Mouse (Mus musculus) heart, postnatal 10 days (tissue): ENCODE data around the gene Sox1. TPM values are rescaled to one million over a fixed set of nuclear protein-coding genes. Genes with fewer than 3 reads are reported as not detected.
A peak's percentile ranks its signal among the peaks of the same experiment; 100 is the strongest.

Source experiments
- DNase-seq, 2 experiments: peaks; one replicate each; pipeline ENCODE4 v3.0.0; 2021
- intact Hi-C: fragments of 180-260 bp; cut with DNase I; formaldehyde crosslinking; loops from one replicate; pipeline ENCODE4 v1.15.1; 2025
- total RNA-seq, 2 experiments: library from RNA; stranded (reverse); gene quantifications; 2 replicates each; pipeline ENCODE4 v1.2.3; 2021

Sox1 gene
- total RNA-seq = not detected

DNA sequence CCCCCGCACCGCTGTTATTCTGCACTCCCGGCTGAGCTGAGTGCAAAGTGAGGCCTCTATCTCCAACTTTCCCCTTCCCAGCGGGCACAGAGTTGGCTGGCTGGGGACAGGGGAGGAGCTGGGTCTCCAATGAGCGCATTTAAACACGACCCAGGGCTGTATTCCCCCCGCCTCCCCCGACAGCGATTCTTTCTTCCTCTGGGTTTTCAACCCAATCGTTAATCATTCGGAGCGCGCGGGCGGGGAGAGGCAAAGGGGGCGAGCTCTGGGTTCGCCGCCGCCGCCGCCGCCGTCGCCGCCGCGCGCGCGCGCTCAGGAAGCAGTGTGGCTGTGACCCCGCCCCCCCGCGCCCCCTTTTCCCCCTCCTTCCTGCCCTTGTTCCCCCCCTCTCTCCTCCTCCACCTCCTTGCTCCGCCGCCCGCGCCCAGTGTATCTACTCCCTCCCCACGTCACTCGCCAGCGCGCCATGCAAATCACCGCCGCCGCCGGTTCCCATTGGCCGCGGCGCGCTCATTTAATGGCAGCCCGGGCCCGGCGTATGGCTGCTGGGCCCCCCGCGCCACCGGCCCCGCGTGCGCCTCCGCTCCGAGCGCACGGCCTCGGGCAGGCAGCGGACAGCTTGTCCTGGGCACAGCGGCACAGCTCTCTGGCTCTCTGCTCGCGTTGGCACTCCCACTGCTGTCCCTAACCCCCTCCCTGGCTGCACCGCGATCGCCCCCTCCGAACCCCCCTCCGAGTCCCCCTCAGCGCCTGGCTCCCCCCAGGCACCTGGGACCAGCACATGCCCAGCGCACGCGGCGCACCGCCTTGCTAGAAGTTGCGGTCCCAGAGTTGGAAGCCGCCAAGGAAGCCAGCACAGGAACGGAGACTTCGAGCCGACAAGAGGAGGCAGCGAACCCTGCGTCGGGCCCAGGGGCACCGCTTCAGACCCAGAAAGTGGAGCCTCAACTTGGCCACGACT, at the start of gene Sox1:
Gene Sox1, plus strand, starts transcription at position 225 of the 961 bp plus-strand sequence.
- DNase-seq = no peak
- intact Hi-C loops = loop anchor here (10.0 kb wide), 1 partner anchor 279 kb away; the partner anchor contains the start of gene Tubgcp3

DNA sequence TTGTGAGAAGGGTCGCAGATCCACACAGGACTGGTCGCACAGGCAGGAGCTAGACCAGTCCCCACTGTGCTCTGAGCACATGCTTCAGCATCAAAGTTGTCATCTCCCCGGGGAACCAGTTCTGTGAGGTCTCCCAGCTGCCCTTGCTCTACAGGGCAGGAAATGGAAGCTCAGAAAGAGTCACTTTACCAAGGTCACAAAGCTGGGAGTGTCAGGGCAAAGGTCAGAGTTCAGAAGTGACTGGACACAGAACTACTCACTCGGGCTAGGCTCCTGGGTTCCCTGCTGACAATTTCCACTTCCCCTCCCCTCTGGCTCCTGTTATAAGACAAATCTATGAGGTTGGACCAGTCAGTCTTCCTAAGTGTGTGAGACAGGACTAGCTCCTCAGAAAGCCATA, 49.2 kb upstream of the Sox1 start:
- no peak for DNase-seq
- intact Hi-C loops = no loop called here

GRCm38 (mm10) chr8:12346870-12347269, 48.2 kb upstream of the Sox1 start:
- intact Hi-C loops = no loop called here

DNA sequence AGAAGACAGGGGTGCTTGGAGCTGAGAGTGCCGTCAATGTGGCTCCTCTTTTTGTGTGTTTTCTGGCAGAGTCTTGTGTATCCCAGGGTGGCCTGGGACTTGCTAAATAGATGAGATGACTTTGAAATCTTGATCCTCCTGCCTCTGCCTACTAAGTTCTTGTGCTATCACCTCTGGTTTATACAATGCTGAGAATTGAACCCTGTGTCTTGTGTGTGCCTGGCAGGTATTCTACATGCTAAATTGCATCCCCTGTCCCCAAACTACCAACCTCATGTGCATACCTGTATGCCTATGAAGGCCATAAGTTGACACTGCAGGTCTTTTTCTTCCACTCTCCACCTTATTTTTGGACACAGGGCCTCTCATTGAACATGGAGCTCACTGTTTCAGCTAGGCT, 46.8 kb upstream of the Sox1 start:
- intact Hi-C loops = no loop called here
- DNase-seq = no peak

More at GRCm38 (mm10) chr8:12346870-12347269, 48.2 kb upstream of the Sox1 start:
- DNase-seq = no peak

DNA sequence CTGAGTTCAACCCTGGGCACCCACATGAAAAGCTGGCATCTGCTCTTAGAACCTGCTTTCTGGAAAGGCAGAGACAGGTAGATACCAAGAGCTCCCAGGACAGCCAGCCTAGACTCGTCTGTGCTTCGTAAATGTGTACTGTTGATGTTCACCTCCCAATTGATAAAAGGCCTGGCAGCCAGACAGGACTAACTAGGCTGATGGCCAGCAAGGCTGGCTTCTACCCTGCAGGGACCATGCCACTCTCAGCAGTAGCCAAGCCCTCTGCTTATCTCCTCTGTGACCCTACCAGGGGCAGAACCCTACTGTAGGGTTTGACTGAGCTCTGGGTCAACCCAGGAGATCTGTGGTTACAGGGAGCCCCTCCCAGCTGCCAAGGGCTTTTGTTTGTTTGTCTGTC, 45.5 kb upstream of the Sox1 start:
- peak; percentile 64 to 74 for DNase-seq

DNA sequence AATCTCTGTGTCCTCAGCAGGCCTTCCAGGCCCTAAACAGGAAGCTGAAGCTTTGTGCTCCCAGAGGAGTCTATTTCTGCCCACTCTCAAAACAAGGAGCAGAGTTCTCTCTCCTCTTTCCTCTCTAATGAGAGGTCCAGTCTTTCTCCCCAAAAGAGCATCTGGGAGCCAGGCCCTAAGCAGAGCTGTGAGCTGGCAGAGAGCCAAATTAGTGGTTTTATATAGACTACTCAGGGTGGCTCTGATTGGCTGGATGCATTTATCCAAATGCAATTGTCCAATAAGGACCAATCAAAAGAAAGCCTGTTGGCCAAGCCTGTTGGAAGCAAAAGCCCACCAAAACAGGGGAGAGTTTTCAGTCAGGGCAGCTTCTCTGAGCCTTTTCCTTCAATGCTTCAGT, 44.0 kb upstream of the Sox1 start:
- intact Hi-C loops = no loop called here
- no peak for DNase-seq

More for the DNA sequence above, 45.5 kb upstream of the Sox1 start:
- intact Hi-C loops = no loop called here

- DNase-seq = no peak
- intact Hi-C loops = no loop called here
Observed at GRCm38 (mm10) chr8:12354406-12355025, 40.6 kb upstream of the Sox1 start.

DNA sequence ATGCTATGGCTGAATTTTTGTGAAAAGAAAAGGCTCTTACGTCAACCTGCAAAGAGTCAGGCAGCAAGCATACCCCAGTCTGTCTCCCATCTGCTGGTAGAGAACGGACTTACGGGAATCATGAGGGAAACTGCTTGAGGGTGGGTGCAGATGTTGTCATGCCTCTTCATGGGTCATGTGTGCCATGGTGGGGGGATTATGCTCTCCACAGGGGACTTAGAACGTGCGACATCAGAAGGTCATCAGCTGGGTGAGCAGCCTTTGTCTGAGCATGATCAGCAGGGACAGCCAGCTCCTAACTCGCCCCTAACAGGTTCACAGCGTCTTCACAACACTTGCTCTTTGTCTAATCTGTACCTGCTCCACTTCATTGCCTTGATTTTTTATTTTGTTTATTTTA, 26.9 kb upstream of the Sox1 start:
- intact Hi-C loops = no loop called here
- DNase-seq = no peak

GRCm38 (mm10) chr8:12368856-12369255, 26.2 kb upstream of the Sox1 start:
- intact Hi-C loops = no loop called here
- DNase-seq = no peak

DNA sequence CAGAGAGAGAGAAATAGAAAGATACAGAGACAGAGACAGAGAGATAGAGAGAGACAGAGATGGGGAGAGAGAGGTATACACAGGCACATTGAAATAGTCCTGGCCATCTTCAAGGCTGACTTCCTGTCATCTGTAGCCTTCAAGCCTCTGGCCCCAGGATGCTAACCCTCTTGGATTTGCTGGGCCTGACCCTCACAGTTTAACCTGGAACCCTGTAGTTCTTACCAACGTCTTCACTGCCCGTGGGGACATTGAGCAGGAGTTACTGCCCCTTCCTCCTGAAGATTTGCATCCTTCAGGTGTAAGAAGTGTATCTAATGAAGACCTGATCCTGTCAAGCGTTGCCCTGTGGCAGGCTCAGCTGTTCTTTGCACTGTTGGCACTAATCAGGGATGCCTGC, 14.0 kb upstream of the Sox1 start:
- intact Hi-C loops = loop anchor here (10.0 kb wide), 1 partner anchor 376 kb away; no protein-coding TSS in a partner anchor
- DNase-seq = no peak

GRCm38 (mm10) chr8:12382707-12383561, 12.2 kb upstream of the Sox1 start:
- intact Hi-C loops = loop anchor here (10.0 kb wide), 1 partner anchor 378 kb away; no protein-coding TSS in a partner anchor
- DNase-seq = no peak

DNA sequence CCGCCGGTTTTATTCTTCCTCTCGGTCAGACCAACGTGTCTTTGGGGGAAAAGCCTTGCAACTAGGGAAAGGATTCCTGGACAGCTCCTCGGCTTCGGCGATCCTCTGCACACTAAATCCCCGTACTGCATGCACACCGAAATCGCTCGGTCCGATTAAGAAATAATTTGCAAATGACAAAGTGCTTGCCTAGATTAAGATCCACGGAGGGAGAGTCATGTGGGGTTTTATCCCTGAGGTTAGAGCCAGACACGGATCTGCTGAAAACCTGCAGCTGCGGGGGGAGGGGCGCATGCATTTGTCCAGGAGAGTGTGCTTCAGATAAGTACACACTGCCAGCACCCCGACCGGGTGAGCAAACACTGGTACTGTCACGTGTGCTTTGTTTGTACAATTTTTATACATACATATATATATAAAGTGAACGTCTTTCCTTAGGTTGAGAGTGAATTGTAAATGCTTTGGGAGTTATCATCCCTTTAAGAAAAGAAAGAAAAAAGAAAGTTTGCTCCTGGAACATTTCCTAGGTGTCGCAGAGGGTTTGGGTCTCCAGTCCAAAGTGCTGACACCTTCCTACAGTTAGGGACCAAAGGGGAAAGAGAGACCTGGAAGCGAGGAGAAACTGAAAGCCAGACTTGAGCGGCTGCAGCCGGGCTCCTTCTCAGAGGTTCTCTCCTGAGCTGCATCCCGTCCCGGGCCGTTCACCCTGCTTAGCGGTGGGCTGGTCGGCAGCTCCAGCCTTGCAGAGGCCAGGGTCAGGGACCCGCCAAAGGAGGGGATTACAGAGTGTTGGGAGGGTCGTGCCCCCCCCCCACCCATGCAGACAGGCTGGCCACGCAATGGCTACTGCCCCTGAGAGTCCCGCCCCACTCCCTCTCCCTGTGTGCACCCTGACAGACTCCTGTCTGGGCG, 10.9 kb upstream of the Sox1 start:
- DNase-seq = peak in 1 of 2 experiments; percentile 26
- intact Hi-C loops = loop anchor here (10.0 kb wide), 1 partner anchor 379 kb away; no protein-coding TSS in a partner anchor

- DNase-seq = no peak
- intact Hi-C loops = loop anchor here (10.0 kb wide), 1 partner anchor 380 kb away; no protein-coding TSS in a partner anchor
Observed at GRCm38 (mm10) chr8:12384996-12385685, 10.0 kb upstream of the Sox1 start.

- intact Hi-C loops = loop anchor here (10.0 kb wide), 1 partner anchor 381 kb away; no protein-coding TSS in a partner anchor
- no peak for DNase-seq
Observed at GRCm38 (mm10) chr8:12385686-12386488, 9.2 kb upstream of the Sox1 start.

GRCm38 (mm10) chr8:12386530-12387222, 8.4 kb upstream of the Sox1 start:
- DNase-seq = no peak
- intact Hi-C loops = loop anchor here (10.0 kb wide), 1 partner anchor 382 kb away; no protein-coding TSS in a partner anchor

DNA sequence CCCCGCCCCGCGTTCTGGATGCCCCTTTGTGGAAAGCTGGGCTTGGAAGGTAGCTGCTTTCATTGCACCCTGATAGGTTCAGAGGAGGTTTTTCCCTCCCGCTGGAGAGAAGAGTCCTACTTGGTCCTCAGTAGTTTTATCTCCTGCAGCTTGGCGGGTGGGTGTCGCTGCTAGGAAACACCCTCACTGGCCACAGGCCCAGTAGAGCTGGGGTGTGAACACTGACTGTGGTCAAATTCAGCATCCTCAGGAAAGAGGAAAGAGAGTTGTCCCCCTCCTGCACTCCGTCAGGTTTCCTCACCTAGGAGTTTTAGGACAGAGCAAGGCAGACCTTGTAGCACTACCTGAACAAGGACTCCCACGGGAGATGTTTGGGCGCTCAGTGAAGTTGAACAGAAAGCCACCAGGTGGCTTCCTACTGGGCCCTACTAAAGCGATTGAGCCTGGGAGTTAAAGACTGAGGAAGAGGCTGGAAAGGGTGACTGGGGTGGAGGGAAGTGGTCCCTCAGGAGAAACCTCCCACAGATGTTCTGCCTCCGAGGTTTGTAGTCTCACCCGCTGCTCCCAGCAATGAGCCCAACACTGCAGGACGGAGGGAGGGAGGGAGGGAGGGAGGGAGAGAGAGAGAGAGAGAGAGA, 7.8 kb upstream of the Sox1 start:
- intact Hi-C loops = loop anchor here (10.0 kb wide), 1 partner anchor 383 kb away; no protein-coding TSS in a partner anchor
- no peak for DNase-seq

DNA sequence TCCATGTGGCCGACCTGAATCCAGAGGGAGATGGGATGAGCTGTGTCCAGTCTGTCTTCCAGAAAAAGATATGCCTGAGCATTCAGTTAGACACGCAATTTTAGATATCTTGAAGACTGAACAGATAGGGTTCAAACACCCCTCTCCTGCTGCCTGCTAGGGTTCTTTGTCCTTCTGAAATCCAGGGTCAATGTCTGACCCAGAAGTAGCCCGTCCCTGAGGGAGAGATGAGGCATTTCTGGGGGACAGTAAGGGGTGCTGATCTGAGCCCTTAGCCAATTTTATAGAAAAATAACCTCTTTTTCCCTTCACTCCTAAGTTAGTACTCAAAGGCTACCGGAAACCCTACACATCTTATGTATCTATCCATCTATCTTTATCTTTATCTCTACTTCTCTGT, 7.2 kb upstream of the Sox1 start:
- no peak for DNase-seq
- intact Hi-C loops = loop anchor here (10.0 kb wide), 1 partner anchor 383 kb away; no protein-coding TSS in a partner anchor
